Mouse (Mus musculus) myocyte (in vitro differentiated cells): ENCODE results near the gene Nufip1.

Source experiments
- POLR2AphosphoS2 ChIP-seq: IDR thresholded peaks from one replicate; pipeline ENCODE4 v1.6.1; 2011; ENCODE audit warnings: low read depth, control low read depth; ENCODE audit not compliant: insufficient read length
- TCF12 ChIP-seq: IDR thresholded peaks from one replicate; pipeline ENCODE4 v1.6.1; 2011; ENCODE audit warnings: mild to moderate bottlenecking, control low read depth; ENCODE audit not compliant: poor library complexity, insufficient read depth, severe bottlenecking

- TF ChIP-seq POLR2AphosphoS2 (no peak), TCF12 (no peak)
Observed at GRCm38 (mm10) chr14:76171285-76171684, 60.6 kb downstream of the Nufip1 start.
